Mouse (Mus musculus): ENCODE measurements around the gene Olfr38.

Olfr38 gene

GRCm38 (mm10) chr6:42756104-42756503, at the start of gene Olfr38:
Olfr38 (plus strand) TSS chr6:42756404.
- no peak for DNase-seq (ENCODE audit: low read depth)

GRCm38 (mm10) chr6:42709291-42710211, 46.7 kb upstream of the Olfr38 start, which contains the start of gene Tcaf1:
Tcaf1 (minus strand) TSS chr6:42710088.
- no peak for DNase-seq (ENCODE audit: low read depth)

DNA sequence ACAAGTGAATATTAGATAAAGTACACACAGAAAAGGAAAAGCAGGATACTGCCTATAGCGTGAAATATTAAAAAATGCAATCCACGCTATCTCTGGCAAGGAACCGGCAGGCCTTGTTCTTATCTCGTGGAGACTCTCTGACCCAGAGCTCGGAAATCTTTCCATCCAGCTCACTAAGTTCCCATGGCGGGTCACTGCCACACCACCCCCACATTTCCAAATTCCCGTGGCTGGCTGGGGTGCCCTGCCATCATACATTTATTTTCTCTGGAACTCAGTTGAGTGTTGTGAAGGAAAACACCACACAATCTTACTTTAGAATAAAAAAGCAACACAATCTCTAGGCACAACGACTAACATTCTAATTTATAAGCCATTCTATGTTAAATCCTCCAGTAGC, 41.5 kb upstream of the Olfr38 start:
- no peak for DNase-seq (ENCODE audit: low read depth)

DNA sequence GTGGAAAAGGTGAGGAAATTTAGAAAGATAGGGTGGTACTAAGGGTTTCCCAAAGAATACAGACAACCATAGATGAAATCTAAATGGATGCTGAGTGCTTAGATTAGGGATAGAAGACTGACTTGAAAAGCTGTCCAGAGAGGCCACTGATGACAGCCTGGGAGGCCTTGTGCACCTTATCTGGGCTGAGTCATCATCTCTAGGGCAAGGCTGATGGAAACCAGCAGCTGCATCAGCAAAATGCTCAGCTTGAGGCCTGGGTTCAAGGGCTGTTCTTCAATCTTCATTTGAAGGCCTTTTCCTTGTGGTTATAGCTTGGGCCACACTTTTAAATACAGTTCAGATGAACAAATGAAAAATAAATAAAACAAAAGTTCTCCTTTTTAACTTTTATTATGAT, 38.2 kb upstream of the Olfr38 start:
- DNase-seq (ENCODE audit: low read depth): no peak

DNA sequence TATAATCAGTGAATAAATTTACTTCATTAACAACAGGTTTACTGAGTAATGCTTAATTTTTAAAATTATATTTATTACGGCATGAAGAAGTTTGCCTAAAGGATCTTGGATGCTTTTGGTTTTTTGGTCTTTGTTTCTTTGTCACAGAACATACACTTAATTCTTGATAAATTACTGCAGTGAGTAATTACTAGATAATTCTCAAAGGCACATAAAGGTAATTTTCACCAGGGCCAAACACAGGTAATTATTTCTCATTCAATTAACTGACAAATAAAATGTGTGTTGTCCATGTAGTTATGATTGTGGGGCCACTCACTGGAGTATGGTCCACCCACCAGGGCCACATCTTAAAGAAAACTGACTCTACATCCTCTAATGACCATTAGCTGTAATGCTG, 17.1 kb upstream of the Olfr38 start, which contains the start of gene Olfr453:
Gene Olfr453, plus strand, starts transcription at position 301 of the 400 bp plus-strand sequence.
- DNase-seq (ENCODE audit: low read depth): no peak

- no peak for DNase-seq (ENCODE audit: low read depth)
Observed at GRCm38 (mm10) chr6:42742303-42742702, 13.9 kb upstream of the Olfr38 start.

DNA sequence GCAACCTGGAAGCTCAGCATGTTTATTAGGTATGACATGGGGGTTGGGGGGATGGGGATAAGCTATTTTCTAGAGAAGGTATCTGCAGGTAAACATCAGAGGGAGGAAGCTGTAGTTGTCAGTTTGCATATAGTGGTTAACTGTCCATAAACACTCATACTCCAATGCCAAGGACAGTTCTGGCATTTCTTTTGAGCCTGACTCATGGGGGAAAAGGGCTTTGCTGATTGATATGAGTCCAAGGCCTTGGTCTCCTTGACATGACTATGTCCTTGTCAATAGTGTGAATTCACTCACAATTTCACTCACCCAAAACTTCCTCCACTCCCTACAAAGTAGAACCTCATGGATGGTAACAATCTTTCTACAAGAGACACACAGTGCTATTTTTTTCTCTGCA, 8.4 kb upstream of the Olfr38 start:
- no peak for DNase-seq (ENCODE audit: low read depth)

DNA sequence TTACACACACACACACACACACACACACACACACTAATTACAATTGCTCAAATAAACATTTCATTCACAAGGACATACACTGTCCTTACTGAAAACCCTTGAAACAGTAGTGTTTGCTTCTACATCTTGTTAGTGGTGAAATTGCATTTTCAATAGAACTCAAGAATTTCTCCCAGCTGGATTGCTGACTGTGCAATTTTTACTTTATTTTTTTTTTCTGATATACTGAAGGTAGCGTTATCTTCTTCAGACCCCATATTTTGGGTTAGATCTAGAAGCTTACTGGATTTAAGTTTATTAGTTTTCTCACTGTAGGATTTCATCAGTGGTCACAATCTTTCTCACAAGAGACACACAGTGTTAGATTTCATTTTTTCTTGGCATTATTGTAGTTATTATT, 20.9 kb downstream of the Olfr38 start:
- no peak for DNase-seq (ENCODE audit: low read depth)

DNA sequence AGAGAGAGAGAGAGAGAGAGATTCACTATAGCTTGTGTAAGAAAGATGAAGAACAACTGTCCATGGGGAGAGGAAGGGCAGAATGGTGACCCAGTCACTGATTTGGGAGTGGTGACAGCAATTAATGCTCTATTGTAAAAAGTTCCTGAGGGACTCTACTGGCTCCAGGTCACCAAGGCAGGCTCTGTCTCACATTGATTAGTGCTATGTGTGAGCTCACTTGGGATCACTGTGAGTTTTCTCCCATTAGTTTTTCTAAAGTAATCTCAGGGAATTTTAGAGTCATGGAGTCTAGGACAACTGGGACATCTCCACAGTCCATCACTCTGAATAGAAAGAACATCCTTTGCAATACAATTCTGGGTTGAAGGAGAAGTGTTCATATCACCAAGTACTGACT, 28.6 kb downstream of the Olfr38 start, which contains the start of gene Olfr452:
Gene Olfr452, plus strand, starts transcription at position 301 of the 400 bp plus-strand sequence.
- no peak for DNase-seq (ENCODE audit: low read depth)

DNA sequence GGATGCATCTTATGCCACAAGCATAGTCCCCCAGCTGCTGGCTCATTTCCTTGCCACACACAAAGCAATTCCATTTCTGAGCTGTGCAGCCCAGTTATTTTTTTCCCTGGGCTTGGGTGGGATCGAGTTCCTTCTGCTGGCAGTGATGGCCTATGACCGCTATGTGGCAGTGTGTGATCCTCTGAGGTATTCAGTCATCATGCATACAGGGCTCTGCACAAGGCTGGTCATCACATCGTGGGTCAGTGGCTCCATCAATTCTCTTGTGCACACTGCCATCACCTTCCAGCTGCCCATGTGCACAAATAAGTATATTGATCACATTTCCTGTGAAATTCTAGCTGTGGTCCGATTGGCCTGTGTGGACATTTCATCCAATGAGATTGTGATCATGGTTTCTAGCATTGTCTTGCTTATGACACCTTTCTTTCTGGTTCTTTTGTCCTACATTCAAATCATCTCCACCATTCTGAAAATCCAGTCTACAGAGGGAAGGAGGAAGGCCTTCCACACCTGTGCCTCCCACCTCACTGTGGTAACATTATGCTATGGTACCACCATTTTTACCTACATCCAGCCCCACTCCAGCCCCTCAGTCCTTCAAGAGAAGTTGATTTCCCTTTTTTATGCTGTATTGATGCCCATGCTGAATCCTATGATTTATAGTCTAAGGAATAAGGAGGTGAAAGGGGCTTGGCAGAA, 34.2 kb downstream of the Olfr38 start:
- DNase-seq (ENCODE audit: low read depth): no peak

DNA sequence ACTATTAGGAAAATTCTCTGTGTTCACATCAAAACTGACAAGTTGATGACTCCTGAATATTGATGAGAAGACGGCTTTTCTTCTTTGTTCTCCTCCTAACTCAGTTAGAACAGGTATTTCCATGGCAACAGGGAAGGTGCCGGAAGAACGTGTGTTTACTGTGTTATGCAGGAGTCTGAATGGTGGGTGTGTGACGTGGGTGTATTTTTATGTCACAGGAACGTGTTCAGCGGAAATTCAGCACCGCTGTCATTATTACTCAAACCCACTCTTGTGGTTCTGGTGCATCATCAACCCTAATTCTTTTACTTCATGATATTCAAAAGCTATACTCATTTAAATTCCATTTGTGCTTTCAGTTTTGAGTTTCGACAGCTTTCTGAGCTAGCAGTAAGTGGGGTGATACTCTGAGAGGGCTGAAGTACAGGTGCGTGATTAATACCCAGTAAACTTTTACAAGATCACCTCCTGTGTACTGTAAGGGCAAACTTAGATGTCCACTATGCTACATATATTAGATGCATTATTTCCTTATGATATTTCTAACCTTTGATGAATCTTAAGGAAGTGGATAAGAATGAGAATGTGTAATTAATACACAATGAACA, 34.8 kb downstream of the Olfr38 start:
- no peak for DNase-seq (ENCODE audit: low read depth)

- no peak for DNase-seq (ENCODE audit: low read depth)
Observed at GRCm38 (mm10) chr6:42794982-42795381, 38.8 kb downstream of the Olfr38 start.

DNA sequence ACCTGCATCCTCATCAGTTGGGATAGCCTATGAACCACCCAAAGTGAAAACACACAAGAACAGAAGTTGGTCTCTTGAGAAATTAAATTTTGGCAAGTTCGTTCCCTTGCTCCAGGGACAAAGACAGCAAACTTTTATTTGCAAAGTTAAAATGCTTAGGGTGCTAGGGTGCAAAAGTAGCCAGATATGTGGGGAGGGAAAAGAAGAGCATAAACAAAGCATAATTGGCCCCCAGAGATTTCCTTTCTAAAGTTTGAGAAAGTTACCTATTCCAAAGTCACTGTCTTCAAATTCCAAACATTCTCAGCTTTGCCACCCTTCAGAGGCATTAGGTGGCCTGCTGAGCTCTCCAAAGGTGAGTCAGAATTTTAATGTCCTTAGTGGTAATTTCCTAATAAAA, 55.4 kb downstream of the Olfr38 start, which contains the start of gene Olfr450:
Gene Olfr450, plus strand, starts transcription at position 301 of the 400 bp plus-strand sequence.
- DNase-seq (ENCODE audit: low read depth): no peak

Measured in c-Kit-positive CD71-positive TER-119-negative erythroid progenitor cells, embryonic 14.5 days (primary cell).